Mouse (Mus musculus): ENCODE measurements at regions not wholly inside any gene's neighbourhood (a gene's known extent, or its start where the extent isn't known, plus 50 kb on each side); places are given as distances from the start of the nearest gene placed in this dataset.

DNA sequence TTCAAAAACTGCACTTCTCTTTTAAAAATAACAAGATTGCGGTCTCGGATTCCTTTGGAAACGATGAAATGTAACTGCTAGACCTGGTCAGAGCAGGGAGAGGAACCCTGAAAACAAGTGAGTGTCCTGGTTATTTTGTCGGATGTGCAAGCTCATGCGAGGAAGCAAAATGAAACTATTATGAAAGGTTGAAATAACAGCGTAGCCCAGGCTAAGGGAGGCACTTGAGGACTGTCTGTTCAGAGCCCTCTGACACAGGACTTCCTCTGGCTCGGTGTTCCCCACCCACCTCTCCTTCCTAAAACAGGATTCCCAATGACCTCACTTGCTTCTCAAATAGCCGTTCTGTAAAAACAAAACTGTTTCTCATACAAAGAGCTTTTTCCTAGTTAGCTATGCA is 51.3 kb upstream of the S1pr1 start:
- peaks cover 16% of the 10 kb centered on the region for H3K4me1 ChIP-seq (ENCODE audit: control insufficient read depth, insufficient read depth, low read length)
- H3K27ac ChIP-seq (ENCODE audit: insufficient read depth, low read depth, low read length), result peak overlapping the region; percentile 49; the same call in 1 of the 2 replicates
- no peak for TF ChIP-seq POLR2A (IDR thresholded peaks at IDR 0.05; ENCODE audit: borderline replicate concordance, low read depth, low read length)
- TF ChIP-seq CTCF (IDR thresholded peaks at IDR 0.05; ENCODE audit: low read depth, low read length), result no peak
- H3K4me3 ChIP-seq (ENCODE audit: insufficient read depth, low read length), result peak overlapping the region; percentile 62

DNA sequence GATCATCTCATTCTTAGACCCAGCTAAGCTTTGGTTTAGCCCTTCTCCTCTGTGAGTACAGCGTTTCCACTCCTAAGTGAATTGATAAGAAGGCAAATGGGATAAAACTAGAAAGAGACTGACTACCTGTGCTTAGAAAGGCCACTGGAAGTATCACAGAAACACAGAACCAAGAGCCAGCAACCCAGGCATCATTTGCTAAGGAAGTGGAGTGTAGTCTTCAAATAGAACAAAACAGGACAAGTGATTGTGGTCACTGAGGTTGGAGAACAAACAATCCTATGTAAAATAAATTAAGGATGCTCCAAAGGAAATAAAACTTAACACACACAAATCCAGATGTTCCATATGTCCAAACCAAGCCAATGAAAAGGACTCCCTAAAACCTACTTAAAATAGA is 53.4 kb upstream of the S1pr1 start:
- Histone ChIP-seq H3K4me3 (ENCODE audit: insufficient read depth, low read length) (no peak overlapping the region), H3K27ac (ENCODE audit: insufficient read depth, low read depth, low read length) (no peak overlapping the region), H3K4me1 (ENCODE audit: control insufficient read depth, insufficient read depth, low read length) (peaks cover 7% of the 10 kb centered on the region)
- no peak for TF ChIP-seq CTCF (IDR thresholded peaks at IDR 0.05; ENCODE audit: low read depth, low read length)
- no peak for TF ChIP-seq POLR2A (IDR thresholded peaks at IDR 0.05; ENCODE audit: borderline replicate concordance, low read depth, low read length)

DNA sequence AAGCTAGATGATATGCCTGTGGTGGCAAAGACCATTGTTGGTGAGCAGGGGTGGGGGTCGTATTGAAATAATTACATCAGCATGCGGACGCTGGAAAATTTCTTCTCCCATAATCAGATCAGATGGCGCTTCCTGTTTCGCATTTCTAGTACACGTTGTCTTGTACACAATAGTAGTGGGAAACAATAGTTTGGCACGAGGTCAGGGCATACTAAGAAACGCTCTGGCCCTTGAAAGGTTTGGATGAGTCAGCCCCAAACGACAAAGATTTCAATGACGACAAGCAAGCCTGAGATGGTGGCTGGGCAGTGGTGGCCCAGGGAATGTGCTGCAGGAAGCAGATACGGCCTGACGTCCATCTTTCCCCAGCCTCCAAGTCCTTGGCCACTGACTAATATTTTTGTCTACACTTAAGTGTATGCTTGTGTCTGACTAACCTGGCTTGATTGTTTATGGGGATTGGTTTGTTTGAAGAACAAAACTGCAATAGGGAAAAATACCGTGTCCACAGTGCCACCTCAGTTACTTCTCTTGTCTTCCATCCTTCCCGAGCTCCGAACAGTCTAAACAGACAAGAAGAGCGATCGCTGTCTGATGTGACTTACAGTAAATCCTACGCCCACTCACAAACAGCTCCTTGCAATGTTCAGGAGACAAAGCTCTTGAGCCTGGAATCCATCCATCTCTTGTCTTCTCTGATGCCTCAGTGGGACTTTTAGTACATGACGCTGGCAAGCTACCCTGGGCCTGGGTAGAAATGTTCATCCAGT is 54.1 kb upstream of the S1pr1 start:
- TF ChIP-seq POLR2A (IDR thresholded peaks at IDR 0.05; ENCODE audit: borderline replicate concordance, low read depth, low read length), result no peak
- no peak for TF ChIP-seq CTCF (IDR thresholded peaks at IDR 0.05; ENCODE audit: low read depth, low read length)
- H3K27ac ChIP-seq (ENCODE audit: insufficient read depth, low read depth, low read length), result no peak overlapping the region
- H3K4me3 ChIP-seq (ENCODE audit: insufficient read depth, low read length), result no peak overlapping the region

DNA sequence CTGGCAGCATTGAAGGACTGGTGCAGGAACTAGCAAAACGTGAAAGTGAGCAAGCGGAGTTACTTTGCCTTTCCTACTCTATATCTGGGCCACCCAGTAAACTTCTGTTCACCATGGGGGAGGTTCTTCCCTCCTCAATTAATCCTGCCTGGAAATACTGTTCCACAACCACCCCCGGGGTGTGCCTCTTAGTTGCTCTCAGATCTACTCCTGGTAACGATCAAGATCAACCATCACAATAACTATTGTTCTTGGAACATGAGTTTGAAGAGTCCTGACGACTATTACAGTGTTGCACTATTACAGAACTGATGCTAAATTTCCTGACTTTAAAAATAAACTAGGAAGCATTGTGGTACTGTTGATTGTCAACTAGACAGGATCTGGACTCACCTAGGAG is 57.8 kb upstream of the S1pr1 start:
- H3K27ac ChIP-seq (ENCODE audit: insufficient read depth, low read depth, low read length), result no peak overlapping the region
- H3K4me1 ChIP-seq (ENCODE audit: control insufficient read depth, insufficient read depth, low read length), result no peaks in the 10 kb centered on the region
- H3K4me3 ChIP-seq (ENCODE audit: insufficient read depth, low read length), result no peak overlapping the region
- no peak for TF ChIP-seq POLR2A (IDR thresholded peaks at IDR 0.05; ENCODE audit: borderline replicate concordance, low read depth, low read length)
- no peak for TF ChIP-seq CTCF (IDR thresholded peaks at IDR 0.05; ENCODE audit: low read depth, low read length)

More for the DNA sequence above, 54.1 kb upstream of the S1pr1 start:
- peaks cover 3% of the 10 kb centered on the region for H3K4me1 ChIP-seq (ENCODE audit: control insufficient read depth, insufficient read depth, low read length)

DNA sequence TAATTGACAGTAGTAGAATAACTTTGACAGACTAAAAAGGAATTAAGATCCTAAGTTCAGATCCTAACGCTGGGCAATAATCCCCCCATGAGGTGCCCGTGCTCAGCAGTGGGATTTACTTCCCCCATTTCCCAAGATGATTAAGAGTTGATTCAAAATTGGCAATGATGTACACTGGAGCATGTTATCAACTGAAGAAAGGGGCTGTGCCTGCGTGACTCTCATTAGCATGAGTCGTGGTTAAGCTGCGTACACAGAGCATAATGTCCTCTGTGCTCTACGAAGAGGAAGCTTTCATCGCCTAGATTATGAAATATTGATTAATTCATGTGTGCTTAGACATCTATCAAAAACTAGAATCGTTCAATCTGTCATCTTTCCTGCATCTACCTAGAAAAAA is 59.4 kb upstream of the S1pr1 start:
- H3K4me3 ChIP-seq (ENCODE audit: insufficient read depth, low read length), result no peak overlapping the region
- H3K27ac ChIP-seq (ENCODE audit: insufficient read depth, low read depth, low read length), result no peak overlapping the region
- TF ChIP-seq CTCF (IDR thresholded peaks at IDR 0.05; ENCODE audit: low read depth, low read length), result no peak
- no peak for TF ChIP-seq POLR2A (IDR thresholded peaks at IDR 0.05; ENCODE audit: borderline replicate concordance, low read depth, low read length)
- no peaks in the 10 kb centered on the region for H3K4me1 ChIP-seq (ENCODE audit: control insufficient read depth, insufficient read depth, low read length)

DNA sequence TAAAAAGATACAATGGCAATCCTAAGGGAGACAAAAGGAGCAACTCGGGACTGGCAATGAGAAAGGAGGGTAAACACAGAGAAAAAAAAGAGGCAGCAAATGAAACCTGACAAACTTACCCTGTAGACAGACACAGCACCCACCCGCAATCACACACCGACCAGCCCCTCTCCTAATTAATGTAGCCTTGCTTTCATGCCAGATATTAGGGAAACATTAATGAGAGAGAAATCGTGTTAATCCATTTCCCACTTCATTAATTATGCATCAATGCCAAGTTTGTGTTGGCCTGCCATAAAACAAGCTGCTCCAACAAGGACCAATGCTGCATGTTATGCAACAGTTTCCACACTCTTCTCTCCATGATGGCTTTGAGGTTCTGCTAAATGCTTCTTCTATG is 59.9 kb upstream of the S1pr1 start:
- Histone ChIP-seq H3K4me1 (ENCODE audit: control insufficient read depth, insufficient read depth, low read length) (no peaks in the 10 kb centered on the region), H3K27ac (ENCODE audit: insufficient read depth, low read depth, low read length) (no peak overlapping the region), H3K4me3 (ENCODE audit: insufficient read depth, low read length) (no peak overlapping the region)
- no peak for TF ChIP-seq POLR2A (IDR thresholded peaks at IDR 0.05; ENCODE audit: borderline replicate concordance, low read depth, low read length)
- TF ChIP-seq CTCF (IDR thresholded peaks at IDR 0.05; ENCODE audit: low read depth, low read length), result no peak

DNA sequence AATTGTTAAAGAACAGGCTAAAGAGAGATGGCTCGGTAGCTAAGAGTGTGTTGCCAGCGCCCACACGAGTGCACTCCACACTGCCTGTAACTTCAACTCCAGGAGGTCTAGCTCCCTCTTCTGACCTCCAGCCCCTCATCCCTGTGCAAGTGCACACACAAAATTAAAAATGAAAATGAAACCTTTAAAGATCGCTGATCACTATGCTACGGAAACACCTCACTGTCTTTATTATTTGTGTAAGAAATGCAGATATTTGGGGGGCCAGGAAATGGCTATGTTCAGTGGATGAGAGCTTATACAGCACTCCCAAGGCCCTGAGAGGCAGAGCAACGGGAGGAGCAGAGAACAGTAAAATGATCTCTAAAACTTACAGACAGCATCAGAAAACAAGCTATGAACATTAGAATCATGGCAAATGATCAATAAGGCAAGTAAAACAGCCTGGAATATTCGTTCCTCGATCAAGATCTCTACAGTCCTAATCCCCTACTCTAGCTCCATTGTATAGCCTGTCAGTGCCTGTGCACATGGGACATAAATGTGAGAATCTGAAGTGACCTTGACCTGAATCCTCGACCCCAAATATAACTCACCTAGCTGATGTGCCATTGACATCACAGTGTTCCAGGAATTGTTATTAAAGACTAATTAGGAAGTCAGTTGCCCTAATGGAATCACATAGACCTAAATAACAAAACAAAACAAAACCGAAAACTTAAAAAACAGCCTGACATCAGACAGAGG is 64.4 kb upstream of the S1pr1 start:
- TF ChIP-seq CTCF (IDR thresholded peaks at IDR 0.05; ENCODE audit: low read depth, low read length) (no peak), POLR2A (IDR thresholded peaks at IDR 0.05; ENCODE audit: borderline replicate concordance, low read depth, low read length) (no peak)
- Histone ChIP-seq H3K4me3 (ENCODE audit: insufficient read depth, low read length) (no peak overlapping the region), H3K4me1 (ENCODE audit: control insufficient read depth, insufficient read depth, low read length) (no peaks in the 10 kb centered on the region), H3K27ac (ENCODE audit: insufficient read depth, low read depth, low read length) (no peak overlapping the region)

DNA sequence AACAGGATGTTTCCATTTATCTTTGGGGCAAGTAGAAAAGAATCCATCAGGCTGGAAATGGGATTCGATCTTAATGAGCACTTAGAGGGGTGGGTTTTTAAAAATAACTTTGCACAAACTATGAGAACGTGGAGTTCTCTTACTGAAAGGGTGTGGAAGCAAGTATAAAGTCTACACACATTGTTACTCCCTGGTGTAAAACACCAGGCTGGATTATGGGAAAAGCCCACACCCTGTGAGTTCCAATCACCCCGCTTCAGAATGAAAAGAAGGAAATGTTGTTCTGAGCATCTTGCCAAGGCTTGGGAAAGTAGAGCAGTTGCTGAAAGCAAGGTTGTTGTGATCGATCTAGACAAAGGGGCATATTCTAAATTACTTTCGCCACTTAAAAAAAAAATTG is 65.0 kb upstream of the S1pr1 start:
- H3K4me1 ChIP-seq (ENCODE audit: control insufficient read depth, insufficient read depth, low read length), result no peaks in the 10 kb centered on the region
- no peak overlapping the region for H3K4me3 ChIP-seq (ENCODE audit: insufficient read depth, low read length)
- TF ChIP-seq POLR2A (IDR thresholded peaks at IDR 0.05; ENCODE audit: borderline replicate concordance, low read depth, low read length), result no peak
- no peak for TF ChIP-seq CTCF (IDR thresholded peaks at IDR 0.05; ENCODE audit: low read depth, low read length)
- no peak overlapping the region for H3K27ac ChIP-seq (ENCODE audit: insufficient read depth, low read depth, low read length)

DNA sequence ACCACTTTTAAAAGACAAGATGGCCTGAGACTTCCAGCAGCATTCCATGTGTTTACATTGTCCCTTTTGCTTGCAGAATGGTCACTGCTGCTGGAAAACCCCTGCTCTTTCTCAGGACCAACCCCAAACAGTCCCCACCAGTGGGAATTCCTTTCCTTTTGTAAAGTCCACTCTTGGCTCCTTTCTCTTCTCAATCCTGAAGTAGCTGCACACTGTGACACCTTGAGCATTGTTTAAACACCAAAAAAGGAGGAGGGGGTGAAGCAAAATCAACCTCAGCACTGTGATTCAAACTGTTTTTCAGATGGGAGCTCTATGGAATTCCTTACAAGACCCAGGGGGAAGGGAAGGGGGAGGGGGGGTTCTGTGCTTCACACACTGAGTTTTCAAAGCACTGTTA is 67.9 kb upstream of the S1pr1 start:
- no peak overlapping the region for H3K27ac ChIP-seq (ENCODE audit: insufficient read depth, low read depth, low read length)
- H3K4me1 ChIP-seq (ENCODE audit: control insufficient read depth, insufficient read depth, low read length), result no peaks in the 10 kb centered on the region
- H3K4me3 ChIP-seq (ENCODE audit: insufficient read depth, low read length), result no peak overlapping the region
- no peak for TF ChIP-seq POLR2A (IDR thresholded peaks at IDR 0.05; ENCODE audit: borderline replicate concordance, low read depth, low read length)
- TF ChIP-seq CTCF (IDR thresholded peaks at IDR 0.05; ENCODE audit: low read depth, low read length), result no peak

DNA sequence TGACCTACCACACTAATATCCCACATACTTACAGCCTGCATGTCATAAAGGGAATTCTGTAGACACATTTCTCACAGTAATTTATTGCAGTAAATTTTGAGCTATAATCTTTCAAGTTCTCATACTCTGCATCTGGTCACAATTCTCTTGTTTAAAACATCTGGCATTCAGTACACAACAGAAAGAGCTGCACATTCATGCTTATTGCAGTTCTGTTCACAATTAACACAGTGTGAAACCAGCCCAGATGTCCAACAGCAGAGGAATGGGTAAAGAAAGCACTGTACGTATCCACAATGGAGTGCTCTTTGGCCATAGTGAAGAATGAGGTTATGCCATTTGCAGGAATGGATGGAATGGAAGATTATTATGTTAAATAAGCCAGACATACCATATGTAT is 72.5 kb upstream of the S1pr1 start:
- no peak overlapping the region for H3K4me3 ChIP-seq (ENCODE audit: insufficient read depth, low read length)
- peaks cover 6% of the 10 kb centered on the region for H3K4me1 ChIP-seq (ENCODE audit: control insufficient read depth, insufficient read depth, low read length)
- TF ChIP-seq CTCF (IDR thresholded peaks at IDR 0.05; ENCODE audit: low read depth, low read length) (no peak), POLR2A (IDR thresholded peaks at IDR 0.05; ENCODE audit: borderline replicate concordance, low read depth, low read length) (no peak)
- no peak overlapping the region for H3K27ac ChIP-seq (ENCODE audit: insufficient read depth, low read depth, low read length)

Measured in bone marrow macrophage, adult 2 months (primary cell).